Mouse (Mus musculus) WW6 (cell line): Measurements from ENCODE around the gene Car3.

Source experiments
- DNase-seq: peaks from one replicate; pipeline ENCODE4 v3.0.0-alpha.2; 2013; ENCODE audit warnings: low read depth, low spot score

Gene Car3

DNA sequence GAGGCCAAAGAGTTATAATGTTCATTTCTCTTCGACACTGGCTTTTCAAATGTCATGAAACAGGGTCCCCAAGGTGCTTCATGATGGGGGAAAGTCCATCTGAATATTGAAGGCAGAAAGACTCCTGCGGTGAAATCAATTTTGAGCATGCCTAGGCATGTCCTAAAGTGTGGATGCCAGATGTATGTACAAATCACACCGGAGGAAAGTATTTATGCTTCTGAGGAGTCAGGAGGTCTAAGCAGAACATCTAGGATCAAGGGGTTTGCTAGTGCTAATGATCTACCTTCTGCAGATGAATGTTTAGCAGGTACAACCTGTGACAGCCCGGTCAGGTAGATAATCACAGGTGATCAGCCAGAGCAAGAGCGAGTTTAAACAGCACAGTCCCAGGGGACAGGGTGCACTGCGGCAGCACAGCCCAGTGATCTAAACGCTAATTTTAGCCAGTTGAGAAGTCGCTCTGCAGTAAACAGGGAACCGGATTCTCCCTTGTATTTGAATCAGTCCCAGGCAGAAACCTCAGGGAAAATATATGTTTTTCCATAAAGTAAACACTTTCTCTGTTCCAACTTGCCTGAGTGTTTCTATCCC, 13.1 kb downstream of the Car3 start:
- DNase-seq = no peak

DNA sequence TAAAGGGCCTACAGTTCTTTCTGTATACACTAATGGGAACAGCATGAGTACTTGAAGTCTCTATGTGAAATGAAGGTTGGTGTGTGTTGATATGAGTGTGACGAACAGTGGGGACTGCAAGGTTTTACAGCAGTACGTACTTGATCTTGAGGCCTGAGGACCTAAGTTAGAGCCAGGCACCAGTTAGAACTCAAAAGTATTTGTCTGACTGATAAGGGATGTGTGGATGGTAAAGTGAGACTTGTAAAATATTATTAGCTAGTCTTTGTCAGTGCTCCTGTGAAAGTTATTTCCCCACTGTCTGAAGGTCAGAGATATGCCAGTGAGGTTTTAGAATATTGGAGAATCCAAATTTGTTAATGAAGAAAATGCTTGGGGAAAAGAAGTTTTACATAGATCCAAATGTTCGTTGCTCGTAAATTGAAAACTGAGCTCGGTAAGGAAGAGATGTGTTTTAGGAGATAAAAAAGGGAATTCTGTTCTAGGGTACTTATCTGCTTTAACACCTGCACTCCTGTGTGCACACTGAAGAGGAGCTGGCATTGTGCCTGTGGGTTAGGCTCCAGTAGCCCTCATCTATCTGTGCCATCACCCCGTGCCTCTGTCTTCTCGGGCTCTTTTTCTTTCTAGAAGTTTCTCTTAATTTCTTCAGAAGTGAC, 14.1 kb downstream of the Car3 start:
- no peak for DNase-seq

- DNase-seq = no peak
Measured at GRCm38 (mm10) chr3:14878749-14879223, 15.5 kb downstream of the Car3 start.

DNA sequence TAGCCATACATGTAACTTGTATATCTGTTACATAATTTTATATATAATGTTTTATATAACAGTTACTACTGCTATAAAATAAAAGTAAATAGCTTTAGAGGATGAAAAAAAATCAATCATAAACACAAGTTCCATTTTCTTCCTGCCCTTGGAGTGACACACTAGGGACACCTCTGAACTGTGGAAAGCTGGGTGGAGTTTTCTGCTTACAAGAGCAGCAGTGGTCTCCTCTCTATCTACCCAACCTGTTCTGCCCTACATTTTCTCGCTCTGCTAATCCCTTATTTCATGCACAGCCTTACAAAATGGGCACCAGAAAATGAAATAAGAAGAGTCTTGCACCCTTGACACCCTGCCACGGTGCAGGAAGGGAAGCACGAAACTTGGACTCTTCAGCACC, 16.0 kb downstream of the Car3 start:
- no peak for DNase-seq

DNA sequence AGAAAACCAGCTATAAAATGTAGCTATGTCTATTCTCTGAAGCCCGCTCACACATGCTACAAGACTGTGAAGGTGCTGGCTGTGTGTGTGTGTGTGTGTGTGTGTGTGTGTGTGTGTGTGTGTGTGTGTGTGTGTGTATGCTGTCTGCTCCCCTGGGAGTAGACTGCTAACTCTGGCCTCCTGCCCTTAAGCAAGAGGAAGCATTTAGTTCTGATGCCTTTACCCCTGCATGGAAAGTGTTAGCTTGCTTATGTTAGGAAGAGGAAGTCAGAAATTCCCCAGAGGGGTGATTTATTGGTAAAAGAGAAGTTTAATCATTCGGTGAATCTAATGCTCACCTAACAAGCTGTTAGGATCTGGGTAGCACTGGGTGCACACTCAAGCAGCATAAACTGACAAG, 17.0 kb downstream of the Car3 start:
- no peak for DNase-seq

GRCm38 (mm10) chr3:14882005-14882404, 18.7 kb downstream of the Car3 start:
- no peak for DNase-seq

DNA sequence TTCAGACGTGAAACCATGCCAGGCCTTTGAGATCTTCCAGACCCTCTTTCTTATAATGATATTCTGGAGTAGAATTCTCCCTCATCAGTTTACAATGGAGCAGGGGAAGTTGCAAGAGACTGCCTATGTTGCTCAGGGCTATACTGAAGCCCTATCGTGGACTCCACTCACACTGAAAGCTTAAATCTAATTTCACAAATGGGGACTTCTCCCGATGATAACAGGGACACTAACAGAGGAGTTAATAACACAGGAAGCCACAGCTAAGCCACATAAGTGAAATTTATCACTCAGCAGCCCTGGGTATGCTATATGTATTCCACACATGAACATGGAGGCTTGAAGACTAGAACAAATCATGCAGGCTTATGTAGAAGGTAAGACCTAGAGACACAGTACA, 19.4 kb downstream of the Car3 start:
- no peak for DNase-seq

DNA sequence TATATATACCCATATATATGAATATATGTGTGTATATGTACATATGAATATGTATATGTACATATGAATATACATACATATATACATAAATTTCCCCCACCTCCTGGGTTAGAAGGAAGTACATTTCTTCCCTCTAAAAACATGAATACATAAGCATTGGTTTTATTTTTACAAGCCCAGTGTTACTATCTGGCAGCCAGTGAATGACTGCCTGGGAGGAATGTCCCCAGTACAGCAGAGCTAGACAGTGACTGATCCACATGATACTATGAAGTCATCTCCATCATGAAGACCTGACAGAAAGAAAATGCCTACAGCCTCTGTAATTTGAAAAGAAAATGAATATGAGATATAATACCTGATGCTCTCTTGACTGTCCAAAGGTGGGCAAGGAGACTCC, 21.5 kb downstream of the Car3 start:
- DNase-seq = no peak

GRCm38 (mm10) chr3:14886102-14887098, 23.1 kb downstream of the Car3 start, which contains the start of gene Car2:
Gene Car2, plus strand, starts transcription at chr3:14886273.
- DNase-seq = peak; percentile 56

DNA sequence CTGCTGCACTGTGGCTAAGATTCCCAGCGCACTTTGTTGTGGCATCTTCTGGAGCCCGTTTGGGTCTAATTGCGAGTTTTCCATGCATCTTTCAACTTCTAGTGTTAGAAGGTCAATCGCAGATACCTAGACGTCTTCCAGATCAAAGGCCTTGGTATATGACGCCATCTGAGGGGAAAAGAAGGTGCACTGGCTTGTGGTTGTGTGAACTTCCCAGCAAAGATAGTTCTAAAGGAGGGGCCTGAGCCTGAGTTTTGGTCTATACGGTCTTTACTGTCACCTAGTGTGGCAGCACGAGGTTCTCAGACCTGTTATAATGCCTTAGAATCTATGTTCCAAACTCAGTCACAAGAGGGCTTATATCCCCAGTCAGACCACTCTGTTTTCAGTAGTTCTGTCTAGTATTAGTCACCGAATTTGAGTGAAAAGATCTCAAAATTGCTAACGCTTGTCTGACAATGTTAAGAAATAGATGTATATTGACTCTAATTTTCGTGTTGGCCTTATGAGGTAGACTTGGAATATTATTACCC, 23.9 kb downstream of the Car3 start:
- DNase-seq = no peak

DNA sequence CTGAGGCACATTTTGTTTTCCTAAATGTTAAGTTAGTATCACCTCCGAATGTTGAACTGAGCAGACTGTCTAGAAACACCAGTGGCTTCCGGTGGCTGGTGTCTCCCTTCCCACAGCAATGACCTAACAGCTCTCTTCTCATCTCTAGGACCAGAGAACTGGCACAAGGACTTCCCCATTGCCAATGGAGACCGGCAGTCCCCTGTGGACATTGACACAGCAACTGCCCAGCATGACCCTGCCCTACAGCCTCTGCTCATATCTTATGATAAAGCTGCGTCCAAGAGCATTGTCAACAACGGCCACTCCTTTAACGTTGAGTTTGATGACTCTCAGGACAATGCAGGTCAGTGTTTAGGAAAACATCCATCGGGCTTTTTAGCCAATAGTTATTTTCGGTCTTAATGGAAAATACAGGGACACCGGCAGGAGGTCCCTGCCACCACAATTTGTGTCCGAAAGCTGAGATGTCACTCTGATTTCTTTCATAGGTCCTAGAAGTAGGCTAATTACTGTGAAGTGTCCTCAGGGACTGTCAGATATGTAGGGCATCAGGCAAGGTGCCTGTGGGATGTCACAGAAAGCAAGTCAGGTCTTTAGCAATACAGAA, 24.5 kb downstream of the Car3 start:
- DNase-seq = no peak

GRCm38 (mm10) chr3:14888549-14888948, 25.2 kb downstream of the Car3 start:
- no peak for DNase-seq

GRCm38 (mm10) chr3:14889085-14889484, 25.8 kb downstream of the Car3 start:
- DNase-seq = no peak

DNA sequence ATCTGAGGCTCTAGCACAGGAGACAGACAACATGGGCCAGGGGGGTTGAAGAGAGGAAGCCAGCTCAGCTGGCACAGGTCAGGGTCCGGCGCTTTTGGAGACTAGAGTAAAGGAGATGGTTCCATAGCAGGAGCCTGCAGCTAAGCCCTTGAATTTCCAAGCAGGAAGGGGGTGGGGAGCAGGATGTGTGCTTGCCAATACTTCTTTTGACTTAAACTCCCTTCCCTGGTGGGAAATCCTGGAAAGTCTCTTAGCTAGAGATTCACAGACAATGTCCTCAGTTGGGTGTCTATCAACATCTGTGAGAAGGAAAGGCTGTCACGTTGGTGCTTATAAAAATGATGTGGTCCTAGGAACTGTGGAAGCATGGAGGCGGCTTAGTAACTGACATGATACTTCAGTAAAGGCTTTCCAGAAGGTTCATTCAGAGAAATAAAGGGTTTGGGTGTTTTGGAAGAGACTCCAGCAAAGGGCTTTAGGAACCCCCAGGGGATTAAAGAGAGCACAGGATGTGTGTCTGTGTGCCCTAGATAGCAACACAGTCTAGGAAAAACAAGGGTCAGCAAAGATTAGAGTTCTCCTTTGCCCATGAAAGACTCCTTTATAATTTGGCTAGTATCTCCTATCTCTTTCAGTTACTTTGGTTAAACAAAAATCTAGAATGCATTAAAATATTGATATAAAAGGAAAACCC, 26.6 kb downstream of the Car3 start:
- no peak for DNase-seq

GRCm38 (mm10) chr3:14892991-14893390, 29.7 kb downstream of the Car3 start:
- no peak for DNase-seq

- no peak for DNase-seq
Measured at GRCm38 (mm10) chr3:14893700-14894099, 30.4 kb downstream of the Car3 start.

- no peak for DNase-seq
Measured at GRCm38 (mm10) chr3:14895333-14895732, 32.0 kb downstream of the Car3 start.

GRCm38 (mm10) chr3:14897770-14898169, 34.5 kb downstream of the Car3 start:
- DNase-seq = no peak

- no peak for DNase-seq
Measured at GRCm38 (mm10) chr3:14903380-14903779, 40.1 kb downstream of the Car3 start.

DNA sequence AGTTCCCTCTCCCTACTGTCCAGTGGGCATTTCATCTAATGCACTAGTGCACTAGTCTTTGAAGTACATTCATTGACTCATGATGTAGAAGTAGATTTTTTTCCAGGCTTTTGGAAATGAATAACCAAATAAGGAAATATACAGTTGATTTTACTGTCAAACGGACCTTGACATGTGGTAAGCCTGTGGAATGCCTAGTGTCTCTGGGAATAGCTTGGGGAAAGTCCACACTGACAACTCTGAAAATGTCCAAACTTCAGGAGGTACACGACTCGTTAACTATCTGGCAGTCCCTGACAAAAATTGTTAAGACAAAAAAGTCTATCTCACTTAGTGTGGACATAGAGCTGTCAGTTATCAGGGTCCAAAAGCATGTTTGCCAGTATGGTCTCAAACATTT, 40.9 kb downstream of the Car3 start:
- DNase-seq = no peak

DNA sequence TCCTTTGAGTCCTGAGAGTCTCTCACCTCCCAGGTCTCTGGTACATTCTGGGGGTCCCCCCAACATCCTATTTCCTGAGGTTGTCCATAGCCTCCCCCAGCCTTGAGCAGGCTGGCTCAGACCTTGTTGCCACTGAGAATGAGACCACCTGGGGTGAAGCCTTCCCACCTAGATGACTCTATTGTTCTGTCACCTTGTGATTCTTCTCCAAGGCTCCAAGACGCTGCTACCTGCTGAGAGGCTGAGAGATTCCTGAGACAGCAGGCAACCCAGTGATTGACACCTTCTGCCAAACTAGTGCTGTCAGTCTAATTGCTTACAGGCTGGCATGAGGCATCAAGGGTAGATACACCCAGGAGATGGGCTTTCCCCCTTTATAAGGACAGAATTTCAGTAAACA, 44.0 kb downstream of the Car3 start:
- DNase-seq = no peak
